Mouse (Mus musculus) megakaryocyte, adult 5-6 weeks (primary cell): ENCODE measurements around the gene Agap1. TPM values are rescaled to one million over a fixed set of nuclear protein-coding genes. Genes with fewer than 3 reads are reported as not detected.

Experiments
- ATAC-seq: 2 replicates; pipeline ENCODE4 v1.8.0; 2016; ENCODE audit warnings: mild to moderate bottlenecking, inconsistent platforms; ENCODE audit not compliant: poor library complexity, severe bottlenecking
- total RNA-seq, 2 experiments: library from RNA; stranded (forward) in 1 of 2; stranded (reverse) in 1 of 2; fragments of 153-499, 151-499 nt in 1 of 2; fragments of 221-1000, 200-1000 nt in 1 of 2; gene quantifications; 2 replicates each; pipeline versions ENCODE4 v1.2.3 to v1.2.4; 2015 to 2017

The Agap1 gene
- total RNA-seq, 2 experiments from 2014 or later = 4.0 to 7.9 TPM

DNA sequence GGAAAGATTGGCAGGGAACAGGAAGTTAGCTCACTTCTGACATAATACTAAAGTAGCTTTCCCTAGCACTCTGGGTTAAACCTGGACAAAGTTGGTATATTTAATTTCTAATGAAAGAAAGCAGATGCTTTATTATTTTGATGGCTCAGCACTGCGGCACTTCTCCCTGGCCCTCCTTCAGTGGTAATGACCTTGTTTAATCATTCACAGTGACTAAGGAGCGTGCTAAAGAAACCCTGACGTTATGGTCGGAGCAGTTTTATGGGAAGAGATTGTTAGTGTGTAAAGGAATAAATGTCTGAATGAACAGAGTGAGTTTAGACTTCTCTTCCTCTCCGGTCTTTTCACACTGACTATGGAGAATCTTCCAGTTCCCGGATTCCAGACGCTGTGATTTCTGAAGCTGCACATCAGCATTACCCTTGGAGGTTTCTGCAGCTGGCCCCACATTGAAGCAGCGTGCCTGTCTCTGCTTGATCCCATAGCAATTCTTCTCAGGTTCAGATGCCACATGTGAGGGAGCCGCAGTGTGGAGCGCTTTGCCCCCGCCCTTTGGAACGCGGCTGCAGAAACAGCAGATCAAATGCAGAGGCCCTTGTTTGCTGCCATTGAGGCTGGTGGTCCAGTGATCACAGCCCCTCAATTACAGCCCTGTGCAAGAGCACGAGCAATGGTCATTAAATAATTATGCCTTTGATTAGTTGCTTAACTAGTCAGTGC, 362.0 kb downstream of the Agap1 start:
- ATAC-seq = no peak

DNA sequence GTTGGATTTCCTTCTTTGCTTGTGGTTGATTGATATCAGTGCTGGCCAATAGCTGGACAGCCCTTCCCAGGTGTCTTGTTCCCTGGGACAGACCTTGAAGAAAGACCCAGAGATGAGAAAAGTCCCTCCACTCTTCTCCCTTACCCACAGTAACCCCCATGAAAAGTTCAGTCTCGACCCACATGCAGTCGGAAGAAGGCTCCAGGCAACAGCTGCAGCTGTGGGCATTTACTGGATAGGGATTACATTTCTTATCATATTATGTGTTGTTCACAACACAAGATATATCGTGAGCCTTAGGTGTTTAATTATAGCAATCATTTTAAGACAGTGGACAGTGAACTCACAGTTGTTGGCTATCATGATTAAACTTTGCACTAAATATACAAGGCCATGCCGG, 367.2 kb downstream of the Agap1 start:
- ATAC-seq = no peak

DNA sequence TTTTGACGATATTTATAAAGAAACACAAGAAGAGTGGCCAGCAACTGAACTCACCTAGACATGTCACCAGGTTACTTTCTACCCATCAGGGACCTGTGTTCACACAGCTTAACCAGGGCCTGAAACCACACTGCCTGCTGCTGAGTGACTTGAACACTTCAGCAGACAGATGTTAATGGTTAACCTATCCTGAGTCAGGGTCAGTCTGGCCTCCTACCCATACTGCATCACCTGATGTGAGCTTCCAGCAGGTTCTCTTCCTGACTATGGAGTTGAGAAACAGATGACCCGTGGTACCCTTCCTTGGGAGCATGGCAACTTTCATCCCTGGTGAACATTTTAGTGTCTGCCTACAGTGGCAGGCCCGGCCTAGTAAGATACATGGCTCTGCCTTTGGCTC, 367.8 kb downstream of the Agap1 start:
- no peak for ATAC-seq

DNA sequence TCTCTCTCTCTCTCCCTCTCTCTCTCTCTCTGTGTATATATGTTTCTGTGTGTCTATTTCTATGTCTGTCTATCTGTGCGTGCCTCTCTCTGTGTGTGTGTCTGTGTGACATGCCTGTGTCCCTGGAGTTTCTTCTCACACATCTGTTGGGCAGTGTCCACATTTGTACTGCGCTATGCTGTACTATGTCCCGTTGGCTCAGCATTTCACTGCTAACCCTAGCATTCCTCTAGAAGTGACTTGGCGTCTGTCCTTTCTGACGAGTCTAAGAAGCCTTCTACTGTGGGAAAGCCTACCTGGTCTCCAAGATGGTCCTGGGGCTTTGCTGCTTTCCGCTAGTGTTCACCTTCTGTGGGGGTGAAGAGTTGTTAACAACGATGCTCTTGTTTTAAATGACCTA, 368.4 kb downstream of the Agap1 start:
- no peak for ATAC-seq

DNA sequence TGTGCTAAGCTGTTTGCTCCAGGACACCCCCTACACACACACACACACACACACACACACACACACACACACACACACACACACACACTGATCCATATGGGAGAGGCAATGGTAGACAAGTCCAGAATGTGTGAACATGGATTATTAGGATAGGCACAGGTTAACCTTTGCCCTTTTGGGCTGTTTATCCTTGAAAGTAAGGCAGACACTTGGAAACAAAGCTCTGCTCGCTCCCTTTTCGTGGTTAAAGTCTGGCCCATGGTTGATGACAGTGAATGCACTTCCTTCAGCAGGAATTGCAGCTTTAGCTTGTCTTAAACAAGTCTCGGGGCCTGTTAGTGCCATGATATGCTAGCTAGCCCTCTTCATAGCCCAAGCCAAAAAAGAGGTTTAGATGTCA, 372.4 kb downstream of the Agap1 start:
- ATAC-seq = no peak

DNA sequence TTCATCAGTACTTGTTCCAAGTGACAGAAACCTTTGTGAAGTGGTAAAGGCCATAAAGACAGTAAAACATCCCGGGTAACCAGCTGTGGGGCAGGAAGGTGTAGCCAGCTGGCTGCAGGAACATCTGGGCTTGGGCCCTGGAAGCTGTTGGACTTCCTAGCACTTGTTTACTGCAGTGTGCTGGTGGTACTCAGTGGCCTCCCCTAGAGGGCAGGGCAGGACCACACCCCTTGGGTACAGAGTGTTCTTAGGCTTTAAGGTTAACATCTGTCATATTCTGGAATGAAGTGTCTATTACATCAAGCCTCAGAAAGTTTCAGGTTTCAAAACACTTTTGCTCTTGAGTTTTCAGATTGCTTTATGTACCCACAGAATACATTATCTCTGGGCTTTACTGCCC, 376.5 kb downstream of the Agap1 start:
- no peak for ATAC-seq

DNA sequence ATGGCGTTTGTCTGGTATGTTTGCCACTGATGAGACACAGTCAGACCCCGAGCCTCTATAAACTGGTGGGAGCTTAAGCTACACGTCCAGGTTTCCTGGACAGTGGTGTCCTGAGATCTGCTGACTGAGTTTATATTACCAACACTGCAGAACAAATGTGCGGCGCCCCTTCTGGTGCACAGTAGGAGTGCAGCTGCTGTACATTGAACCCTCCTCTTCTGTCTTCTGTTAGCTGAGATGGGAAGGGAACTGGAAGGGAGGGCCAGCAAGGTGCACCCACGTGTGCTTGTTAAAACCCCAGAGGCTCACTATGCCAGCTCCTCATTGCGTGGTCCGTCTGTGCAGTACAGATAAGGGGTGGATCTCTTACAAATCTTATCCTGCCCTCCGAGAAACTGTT, 389.5 kb downstream of the Agap1 start:
- ATAC-seq = no peak

DNA sequence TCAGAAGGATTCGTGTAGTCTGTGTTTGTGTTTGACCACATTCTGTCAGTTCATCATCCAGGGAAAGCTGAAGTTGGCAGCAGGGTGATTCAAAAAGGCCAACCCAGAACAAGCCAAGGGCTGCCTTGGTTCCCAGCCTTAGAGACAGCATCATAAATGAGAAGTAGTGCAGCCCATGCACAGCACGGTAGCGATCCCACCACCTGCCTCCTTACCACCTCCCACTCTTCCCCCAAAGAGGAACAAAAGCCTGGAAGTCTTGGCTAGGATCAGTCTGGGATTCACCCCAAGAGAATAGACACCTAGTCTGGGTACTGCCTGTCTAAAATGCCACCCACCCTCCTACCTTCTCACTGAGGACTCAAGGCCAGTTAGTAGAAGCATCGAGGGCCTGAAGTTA, 390.9 kb downstream of the Agap1 start:
- ATAC-seq = no peak

DNA sequence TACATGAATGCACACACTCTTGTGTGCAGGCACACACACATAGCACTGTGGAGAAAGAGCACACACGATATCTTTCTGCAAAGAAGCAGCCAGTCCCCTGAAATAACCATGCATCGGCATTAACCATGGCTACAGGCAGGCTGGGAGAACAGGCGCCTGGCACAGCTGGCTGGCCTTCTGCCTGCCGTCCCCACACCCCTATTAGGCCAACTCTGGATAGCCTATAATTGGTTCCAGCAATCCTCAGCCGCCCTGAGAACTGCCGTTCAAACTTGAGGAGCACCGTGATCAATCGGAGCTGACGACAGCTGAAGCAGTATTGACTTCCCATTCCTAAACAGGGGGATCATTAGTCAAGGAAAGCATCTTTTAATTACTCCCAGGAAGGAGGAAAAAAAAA, 391.5 kb downstream of the Agap1 start:
- no peak for ATAC-seq

DNA sequence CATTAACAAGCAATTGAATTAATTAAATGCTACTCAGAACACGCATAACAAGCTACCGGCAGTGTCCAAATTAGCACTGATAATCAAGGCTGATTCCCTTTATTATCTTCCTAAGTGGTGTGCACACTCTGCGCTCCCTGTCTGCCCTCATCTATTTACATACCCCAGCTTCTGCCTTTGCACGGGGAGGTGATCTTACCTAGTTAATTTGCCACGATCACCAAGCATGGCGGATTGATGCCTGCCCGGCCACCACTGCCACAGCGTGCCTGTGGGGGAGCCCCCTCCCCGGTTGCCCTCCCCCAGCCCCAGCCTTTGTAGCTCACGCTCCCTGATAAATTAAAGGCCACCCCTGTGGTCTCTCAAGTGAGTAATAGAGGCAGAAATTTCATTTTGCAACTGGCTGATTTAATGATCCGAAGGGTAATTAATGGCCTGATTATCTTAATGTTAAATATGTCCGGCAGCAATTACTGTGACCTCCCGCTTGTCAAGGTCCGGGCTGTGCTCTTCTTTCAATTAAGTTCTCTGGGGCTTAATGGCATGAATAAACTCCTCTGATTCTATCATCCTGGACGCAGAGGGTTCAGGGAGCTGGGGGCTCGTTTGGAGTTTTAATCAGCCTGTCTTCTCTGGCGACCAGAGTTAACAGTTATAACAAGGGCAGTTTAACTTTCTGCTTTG, 393.9 kb downstream of the Agap1 start:
- no peak for ATAC-seq

DNA sequence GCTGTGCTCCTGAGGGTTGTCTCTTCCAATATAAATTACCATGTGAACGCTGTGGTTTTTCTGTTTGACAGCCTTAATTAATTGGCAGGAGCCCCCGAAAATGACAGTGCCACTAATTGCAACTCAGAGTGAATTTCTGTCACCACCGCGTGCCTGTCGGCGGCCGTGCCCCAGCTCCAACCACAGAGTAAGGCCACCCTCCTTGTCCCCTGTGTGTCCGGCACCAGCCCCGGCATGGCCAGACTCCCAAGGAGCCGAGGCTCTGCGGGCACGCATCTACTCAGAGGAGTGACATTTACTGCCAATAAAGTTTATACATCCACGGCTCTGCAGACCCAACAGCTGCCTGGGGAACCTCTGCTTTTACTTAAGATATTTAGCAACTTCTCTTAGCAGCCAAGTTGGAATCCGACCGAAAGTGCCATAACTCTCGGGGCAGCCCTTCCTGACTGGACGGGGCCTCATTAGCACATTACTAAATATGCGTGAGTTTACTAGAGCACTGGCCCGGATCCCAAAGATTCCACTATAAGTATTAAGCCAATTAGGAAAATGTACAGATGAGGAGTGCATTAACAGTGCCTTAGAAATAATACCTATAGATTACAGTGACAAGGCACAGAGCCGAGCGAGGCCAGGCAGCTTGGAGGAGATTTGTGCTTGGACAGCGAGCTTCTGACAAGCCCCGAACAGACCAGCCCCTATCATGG, 394.7 kb downstream of the Agap1 start:
- no peak for ATAC-seq

DNA sequence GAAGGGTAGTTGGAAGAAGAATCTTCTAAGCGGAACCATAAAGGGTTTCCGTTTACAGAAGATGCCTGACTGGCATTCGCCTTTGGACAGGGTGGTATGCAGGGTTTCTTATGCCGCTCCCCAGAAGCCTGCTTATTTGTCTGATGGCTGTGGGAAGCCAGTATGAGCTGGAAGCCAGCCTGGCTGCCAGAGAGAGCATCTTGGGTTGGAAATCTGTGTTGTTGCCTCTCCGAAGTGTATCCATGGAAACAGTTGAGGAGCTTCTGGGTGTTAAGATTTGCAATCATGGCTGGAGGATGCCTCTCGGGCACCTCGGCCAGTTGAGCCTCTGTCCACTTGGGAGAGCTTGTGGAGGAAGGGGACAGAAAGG, 395.2 kb downstream of the Agap1 start:
- ATAC-seq = no peak

DNA sequence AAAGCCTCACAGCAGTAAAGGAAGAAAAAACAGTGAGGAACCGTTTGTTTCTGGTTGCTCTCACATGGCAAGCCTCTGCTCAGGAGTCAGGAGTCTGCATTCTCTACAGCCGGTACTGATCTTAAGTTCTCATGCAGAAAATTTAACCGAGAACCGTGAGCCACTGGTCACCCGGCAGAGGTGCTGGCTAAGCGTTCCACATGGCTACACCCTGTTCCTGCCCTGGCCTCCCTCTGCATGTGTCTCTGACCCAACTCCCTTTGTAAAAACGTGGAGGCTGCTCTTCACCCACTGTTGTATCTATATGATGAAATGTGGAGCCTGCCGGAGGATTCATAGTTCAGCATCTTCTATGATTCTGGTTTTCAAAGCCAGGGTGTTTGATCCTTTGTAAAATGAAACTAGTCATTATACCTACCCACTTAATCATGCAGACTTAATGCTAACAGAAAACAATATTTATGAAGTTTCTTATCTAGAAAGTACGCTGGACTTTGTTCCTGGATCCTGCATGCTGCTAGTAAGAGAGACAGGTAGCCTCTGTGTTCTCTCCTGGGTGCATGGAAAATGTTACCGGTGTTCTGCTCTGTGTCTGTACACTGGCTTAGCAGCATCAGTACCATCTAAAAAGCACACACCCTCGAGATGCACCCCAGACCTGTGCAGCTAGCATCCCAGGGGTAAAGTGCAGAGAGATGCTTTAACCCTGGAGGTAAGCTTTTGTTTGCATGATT, 396.2 kb downstream of the Agap1 start:
- no peak for ATAC-seq

DNA sequence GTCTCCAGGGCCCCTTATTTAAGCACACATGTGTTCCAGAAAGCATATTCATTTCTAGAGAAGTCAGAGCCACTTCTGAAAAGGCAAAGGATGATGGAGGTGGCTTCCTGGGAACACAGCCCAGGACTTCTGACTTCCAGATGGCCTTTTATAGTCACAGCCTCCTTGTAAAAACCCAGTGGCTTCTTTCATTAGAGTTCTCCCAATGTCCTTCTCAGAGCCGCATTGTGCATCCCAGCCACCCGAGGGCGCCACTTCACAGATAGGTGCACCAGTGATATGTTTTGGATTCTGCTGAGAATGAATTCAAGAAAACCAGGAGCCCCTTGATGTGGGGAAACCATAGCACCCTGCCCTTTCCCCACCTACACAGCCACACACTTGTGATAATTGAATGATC, 404.6 kb downstream of the Agap1 start:
- no peak for ATAC-seq

DNA sequence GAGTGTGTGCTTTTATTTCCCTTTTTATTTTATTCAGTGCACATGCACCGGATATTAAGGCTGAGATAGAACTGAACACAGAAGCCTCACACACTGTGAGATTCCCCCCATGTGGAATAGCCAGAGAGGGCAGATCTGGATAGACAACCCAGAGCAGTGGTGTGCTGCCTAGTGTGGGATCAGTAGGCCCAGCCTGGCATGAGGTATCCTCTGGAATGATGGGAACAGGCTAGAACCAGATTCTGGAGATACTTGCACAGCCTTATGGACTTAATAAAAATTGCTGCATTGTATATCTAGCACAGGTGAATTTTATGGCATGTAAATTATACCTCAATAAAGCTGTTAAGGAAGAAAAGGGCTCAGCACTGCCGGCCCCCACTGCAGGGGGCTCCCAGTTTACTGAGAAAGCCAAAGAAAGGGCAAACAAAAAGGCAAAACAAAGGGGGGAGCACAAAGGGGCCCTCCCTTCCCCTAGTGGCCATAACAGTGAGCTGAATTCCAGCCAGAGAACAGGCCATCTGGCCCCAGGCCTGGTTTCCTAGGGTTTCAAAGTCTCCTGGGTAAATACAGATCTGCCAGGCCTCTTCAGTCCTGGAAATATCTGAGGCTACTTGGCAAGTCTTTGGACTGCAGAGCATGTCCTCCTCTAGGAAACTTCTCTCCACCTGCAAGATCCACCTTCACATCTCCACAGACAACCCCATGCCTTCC, 405.6 kb downstream of the Agap1 start:
- ATAC-seq = no peak

DNA sequence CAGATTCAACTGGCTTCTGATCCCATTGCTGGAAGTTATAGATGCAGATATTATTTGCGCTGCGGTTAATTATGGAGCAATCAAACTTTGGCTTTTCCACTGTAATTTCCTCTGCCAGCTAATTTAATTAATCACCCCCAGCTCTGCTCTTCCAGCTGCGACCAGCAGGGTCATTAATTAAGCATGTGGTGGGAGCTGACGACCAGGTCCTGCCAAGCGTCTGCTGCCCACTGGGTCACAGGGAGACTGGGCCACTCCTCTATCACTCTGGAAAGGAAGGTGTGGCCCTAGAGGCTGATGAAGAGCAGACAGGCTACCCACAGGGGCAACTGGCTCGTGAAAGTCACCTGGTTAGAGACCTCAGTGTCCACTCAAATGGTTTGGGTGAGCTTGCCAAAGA, 411.2 kb downstream of the Agap1 start:
- ATAC-seq = no peak

DNA sequence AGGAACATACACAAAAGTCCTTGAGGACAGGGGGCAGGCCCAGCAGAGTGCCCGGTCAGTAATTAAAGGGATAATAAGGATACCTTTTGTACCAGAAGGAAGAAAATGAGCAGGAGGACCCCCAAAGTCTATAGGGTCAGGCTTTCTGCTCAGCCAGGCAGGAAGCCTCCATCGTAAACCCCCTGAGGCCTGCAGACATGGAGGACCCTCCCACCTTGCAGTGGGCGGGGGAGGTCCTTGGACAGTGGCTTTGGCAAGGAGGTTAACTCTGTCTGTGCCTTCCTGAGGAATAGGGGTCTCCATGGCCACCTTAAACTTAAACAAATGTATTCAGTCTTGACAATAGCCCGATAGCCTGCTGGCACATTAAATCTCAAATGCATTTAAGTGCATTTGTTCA, 413.2 kb downstream of the Agap1 start:
- ATAC-seq = no peak

DNA sequence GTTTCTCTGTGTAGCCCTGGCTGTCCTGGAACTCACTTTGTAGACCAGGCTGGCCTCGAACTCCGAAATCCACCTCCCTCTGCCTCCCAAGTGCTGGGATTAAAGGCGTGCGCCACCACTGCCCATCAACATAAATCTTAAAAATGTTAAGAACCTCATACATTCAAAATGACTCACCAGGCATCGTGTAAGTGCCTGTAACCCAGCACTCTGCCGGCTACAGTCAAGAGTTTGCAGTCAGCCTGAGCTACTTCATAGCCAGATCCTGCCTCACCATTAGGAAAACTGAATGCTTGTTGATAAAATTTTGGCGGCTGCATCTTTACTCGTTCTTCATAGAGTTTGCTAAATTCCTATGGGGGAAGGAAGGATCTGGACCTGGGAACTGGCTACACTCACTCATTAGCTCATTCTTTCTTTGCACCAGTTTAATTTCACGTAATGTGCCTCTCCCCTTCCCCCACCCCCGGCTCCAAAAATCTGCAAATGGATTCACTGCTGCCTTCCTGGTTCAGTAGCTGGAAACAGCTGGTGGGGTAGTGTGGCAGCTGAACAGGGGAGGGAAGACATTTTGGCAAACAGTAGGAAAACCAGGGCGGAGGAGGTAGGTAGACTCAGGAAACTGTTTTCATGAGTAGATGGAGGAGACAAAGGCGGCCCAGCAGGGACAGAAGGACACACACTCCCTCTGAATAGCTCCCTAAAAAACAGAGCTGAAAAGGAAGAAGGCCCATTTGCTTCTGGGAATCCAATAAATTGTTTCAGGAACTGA, 415.7 kb downstream of the Agap1 start:
- ATAC-seq = no peak

DNA sequence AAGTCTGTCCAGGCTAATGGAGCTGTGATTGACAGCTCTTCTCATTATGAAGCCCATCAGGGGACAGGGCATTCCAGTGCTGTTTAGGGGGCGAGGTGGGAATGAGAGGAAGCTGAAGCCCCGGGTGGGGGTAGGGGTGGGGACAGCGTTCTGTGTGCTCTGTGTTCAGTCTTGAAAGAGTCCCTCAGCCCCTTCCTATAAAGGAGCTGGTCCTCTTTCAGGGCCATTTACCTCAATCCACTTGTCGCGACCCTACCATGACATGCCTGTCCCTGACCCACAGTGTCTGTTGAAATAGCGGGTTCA, 416.3 kb downstream of the Agap1 start:
- no peak for ATAC-seq

DNA sequence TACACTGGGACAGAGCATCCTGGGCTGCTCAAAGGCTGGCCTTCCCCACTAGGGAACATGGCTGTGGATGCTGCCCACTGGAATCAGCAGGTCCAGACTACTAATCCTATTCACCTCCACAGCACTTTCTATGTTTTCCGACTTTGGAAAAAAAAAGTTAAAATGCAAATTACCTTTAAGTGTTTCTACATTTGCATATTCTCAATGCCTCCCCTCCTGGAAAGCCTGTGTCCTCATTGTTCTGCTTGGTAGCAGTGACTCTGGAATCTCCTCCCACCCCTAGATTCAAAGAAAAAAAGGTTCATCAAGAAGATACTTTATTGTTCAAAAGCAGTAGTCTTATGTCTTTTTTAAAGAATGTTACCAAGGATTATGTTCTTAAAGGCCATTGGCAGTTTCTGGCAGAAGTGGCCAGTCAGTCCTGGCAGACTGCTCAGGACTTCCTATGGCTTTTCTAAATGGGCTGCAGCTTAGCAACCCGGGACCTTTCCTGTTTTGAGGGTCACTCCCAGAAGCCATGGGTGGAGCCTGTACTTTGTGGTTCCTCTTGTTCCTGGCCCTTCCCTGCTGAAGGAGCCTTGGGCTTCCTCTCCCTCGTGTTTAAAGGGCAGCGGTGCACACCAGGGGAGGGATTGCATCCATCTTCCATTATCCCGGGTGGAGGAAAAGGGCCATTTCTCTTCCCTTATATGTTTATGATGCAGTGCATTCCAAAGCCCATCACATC, 421.9 kb downstream of the Agap1 start:
- ATAC-seq = no peak
